Mouse (Mus musculus): Measurements from ENCODE around the gene Acbd3.

Gene Acbd3

GRCm38 (mm10) chr1:180783580-180783928 is 57.7 kb downstream of the Acbd3 start:
- no peak for DNase-seq (ENCODE audit: low spot score)

- DNase-seq (ENCODE audit: low spot score): no peak
Measured at GRCm38 (mm10) chr1:180791821-180792480, 66.1 kb downstream of the Acbd3 start.

- no peak for DNase-seq (ENCODE audit: low spot score)
Measured at GRCm38 (mm10) chr1:180792814-180793213, 67.0 kb downstream of the Acbd3 start.

GRCm38 (mm10) chr1:180793445-180794117 is 67.7 kb downstream of the Acbd3 start:
- DNase-seq (ENCODE audit: low spot score): no peak

GRCm38 (mm10) chr1:180794170-180794569 is 68.3 kb downstream of the Acbd3 start:
- no peak for DNase-seq (ENCODE audit: low spot score)

GRCm38 (mm10) chr1:180798660-180799059 is 72.8 kb downstream of the Acbd3 start:
- DNase-seq (ENCODE audit: low spot score): no peak

- no peak for DNase-seq (ENCODE audit: low spot score)
Measured at GRCm38 (mm10) chr1:180799253-180799652, 73.4 kb downstream of the Acbd3 start.

- DNase-seq (ENCODE audit: low spot score): no peak
Measured at GRCm38 (mm10) chr1:180800022-180800421, 74.2 kb downstream of the Acbd3 start.

- no peak for DNase-seq (ENCODE audit: low spot score)
Measured at GRCm38 (mm10) chr1:180800814-180801213, 75.0 kb downstream of the Acbd3 start.

- no peak for DNase-seq (ENCODE audit: low spot score)
Measured at GRCm38 (mm10) chr1:180801466-180801994, 75.7 kb downstream of the Acbd3 start.

Data from ovary, adult 18-20 months (tissue).